Mouse (Mus musculus): ENCODE data around the gene Slc34a1.

Gene Slc34a1

DNA sequence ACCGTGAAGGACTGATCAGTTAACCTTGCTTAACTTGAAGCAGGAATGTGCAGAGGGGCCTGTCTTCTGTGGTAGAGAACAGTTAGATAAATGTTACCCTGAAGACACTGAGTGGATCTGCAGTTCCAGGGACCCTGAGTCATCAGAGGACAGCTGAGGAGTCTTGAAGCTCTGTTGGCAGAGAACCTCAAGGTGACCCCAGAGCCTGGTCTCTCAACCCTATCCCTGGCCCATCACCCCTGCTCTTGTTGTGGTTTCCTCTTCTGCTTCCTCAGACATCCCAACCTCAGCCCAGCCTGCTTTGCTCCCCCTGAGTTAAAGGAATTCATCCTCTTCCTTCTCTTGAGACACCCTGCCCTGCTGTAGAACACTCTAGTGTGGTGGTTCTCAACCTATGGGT lies at the start of gene Slc34a1:
Slc34a1 (plus strand) TSS at position 100 of the 400 bp plus-strand sequence.
- DNase-seq: no peak

DNA sequence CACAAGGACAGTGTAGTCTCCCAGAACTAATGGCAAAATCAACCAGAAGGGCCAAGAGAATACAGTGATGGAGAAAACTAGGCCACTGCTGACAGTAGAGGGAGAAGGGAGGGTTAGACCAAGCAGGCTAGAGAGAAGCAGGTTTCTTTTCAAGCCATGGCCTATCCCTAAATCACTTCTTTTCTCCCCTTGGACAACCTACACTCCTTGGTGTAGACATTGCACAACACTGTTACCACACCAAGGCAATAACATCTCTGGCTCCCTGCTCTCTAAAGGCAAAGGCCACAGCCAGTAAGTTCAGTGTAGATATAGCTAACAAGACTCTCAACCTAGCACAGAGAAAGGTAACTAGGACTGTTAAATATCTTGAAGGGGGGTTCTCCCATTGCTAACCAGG lies 36.8 kb upstream of the Slc34a1 start:
- no peak for DNase-seq

DNA sequence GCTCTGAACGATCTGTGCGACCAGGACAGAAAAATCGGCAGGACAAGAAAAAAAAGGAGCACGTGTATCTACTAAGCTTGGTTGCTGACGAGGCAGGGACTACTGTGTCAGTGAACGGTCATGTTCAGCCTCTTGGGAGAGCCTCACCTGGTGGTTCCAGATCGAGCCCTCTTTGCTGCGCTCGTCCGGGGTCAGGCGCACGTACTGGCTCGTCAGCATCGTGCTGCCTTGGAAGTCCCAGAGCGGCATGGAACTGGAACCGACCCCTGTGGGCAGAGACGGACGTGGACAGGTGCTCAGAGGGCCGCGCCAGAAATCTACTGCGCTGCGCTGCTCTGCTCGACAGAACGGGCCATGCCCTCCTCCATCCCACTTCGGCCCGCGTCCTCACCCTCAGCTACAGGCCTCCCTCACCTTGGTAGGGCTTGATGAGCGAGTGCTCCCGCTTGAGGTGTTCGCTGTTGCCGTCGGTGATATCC lies 36.0 kb upstream of the Slc34a1 start:
- DNase-seq: no peak

DNA sequence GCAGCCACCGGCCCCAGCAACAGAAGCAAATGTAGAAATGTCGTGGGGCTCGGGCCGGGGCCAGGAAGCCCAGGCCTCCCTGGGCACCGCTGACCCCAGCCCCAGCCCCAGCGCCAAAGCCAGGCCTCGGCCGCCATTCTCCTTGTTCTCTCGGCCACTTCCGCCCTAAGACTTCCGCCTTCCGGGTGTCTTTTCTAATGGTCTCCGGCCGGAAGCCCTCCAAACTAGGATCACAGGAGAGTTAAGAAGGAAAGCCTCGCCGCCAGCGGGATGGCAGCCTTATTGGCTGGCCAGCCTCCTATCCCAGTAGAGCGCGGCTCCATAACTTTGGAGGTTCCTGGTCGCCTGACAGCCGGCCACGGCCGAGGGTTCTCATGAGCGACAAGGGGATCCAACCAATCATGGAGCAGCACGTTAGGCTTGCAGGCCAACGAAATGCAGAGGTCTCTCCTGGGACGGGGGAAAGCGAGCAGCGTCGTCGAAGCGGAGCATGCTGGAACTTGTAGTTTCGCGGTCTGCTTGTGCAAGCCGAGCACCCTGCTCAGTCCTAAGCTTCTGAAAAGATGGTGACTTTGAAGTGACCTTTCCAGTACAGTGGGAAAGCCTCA lies 35.4 kb upstream of the Slc34a1 start, which contains the start of gene Lman2:
Lman2 (minus strand) TSS at position 331 of the 608 bp plus-strand sequence.
- DNase-seq: peak; percentile 100

DNA sequence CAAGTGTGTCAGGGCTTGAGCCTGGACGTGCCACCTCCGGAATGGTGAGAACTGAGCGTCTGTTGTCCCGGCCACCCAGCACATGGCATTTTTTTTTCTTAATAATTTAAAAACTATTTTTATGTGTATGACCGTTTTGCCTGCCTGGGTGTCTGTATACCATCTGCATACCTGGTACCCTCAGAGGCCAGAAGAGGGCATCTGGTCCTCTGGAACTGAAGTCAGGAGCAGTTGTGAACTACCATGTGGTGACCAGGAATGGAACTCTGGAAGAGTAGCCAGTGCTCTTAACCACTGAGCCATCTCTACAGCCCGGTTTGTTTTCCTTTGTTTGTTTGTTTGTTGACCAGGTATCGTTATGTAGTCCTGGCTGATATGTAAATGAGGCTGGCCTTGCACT lies 29.6 kb upstream of the Slc34a1 start:
- DNase-seq: no peak

DNA sequence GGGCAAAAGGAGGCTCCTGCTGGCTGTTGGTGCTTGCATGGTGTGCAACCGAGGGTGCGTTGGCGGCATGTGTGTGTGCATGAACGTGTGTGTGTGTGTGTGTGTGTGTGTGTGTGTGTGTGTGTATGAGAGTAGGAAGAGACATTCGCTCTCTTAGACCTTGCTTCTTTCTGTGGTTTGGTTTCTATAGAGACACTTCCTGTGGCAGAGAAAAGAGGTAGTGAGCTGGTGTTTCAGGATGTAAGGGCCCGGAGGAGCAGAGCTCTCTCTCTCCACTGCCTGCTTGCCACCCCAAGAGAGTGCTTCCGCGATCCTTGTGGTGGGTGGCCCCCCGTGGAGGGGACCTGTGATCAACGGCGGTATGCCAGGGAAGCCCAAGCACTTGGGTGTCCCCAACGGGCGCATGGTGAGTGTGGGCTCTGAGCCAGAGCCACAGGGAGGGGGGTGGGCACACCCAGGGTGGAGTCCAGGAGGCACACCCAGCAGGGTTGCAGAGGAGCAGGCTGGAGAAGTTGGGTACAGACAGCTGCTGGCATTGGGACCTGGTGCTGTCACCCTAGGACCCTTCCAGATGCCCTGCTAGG lies 28.4 kb upstream of the Slc34a1 start, which contains the start of gene Rgs14:
Rgs14 (plus strand) TSS at position 202 of the 584 bp plus-strand sequence.
- peak; percentile 96 for DNase-seq

DNA sequence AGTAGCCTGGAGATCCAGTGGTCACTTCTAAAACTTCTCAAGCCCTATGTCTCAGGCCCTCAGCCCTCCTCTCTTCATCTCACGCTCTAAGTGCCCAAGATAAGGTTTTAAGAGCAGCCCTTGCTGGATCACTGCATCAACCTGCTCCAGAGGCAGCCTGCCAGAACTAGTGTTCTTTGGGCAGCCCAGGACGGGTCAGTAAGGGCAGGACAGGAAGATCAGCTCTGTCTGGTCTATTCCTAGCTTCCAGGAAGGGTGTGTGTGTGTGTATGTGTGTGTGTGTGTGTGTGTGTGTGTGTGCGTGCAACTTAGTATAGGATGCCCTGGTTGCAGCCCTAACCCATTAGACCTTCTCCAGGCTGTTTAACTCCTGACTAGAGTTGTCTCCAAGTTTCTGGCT lies 27.8 kb upstream of the Slc34a1 start:
- DNase-seq: peak; percentile 94

DNA sequence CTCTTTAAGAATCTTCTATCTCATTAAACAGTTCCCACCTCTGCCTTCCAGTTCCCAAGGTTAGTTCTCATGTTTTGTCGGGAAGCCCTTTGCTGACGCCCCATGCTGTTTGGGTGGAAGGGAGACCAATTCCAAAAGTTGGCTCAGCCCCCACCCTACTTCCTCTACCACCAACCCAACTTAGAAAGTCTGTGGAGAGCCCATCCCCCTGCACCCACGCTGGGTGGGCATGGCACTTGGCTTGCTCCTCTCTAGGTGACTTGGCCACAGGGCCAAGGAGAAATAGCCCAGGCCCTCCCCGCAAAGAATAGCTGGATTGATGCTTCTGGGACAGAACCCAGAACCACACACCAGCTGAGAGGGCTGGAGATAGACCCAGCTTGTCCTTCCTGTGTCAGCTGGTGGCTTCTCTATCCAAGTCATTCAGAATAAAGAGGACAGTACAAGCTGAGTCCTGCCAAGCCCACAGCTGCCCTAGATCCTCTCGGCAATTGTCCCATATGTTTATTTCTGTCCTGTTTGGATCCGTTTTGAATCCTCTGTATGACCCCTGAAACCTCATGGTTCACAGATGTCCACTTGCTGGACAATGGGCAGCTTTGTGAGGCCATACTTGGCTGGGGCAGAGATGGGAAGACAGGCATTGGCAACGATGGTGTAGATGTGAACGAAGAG lies 26.8 kb upstream of the Slc34a1 start:
- DNase-seq: peak; percentile 94

DNA sequence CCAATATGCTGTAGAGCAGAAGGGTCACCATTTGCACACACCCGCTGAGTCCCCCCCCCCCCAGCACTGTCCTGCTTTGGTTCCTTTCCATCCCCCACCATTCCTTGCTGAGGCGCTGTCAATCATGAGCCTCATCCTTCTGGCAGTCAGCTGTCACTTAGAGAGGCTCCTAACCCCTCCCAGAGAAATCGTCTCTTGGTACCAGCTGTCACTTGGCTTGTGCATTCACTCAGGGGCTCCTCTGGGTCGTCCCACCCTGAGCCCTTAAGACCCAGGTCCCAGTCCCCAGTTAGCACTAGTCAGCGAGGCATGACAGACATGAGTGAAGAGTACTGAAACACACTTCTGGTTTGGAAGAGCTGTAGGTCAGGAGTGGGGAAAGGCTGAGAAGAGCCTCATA lies 26.2 kb upstream of the Slc34a1 start:
- no peak for DNase-seq

DNA sequence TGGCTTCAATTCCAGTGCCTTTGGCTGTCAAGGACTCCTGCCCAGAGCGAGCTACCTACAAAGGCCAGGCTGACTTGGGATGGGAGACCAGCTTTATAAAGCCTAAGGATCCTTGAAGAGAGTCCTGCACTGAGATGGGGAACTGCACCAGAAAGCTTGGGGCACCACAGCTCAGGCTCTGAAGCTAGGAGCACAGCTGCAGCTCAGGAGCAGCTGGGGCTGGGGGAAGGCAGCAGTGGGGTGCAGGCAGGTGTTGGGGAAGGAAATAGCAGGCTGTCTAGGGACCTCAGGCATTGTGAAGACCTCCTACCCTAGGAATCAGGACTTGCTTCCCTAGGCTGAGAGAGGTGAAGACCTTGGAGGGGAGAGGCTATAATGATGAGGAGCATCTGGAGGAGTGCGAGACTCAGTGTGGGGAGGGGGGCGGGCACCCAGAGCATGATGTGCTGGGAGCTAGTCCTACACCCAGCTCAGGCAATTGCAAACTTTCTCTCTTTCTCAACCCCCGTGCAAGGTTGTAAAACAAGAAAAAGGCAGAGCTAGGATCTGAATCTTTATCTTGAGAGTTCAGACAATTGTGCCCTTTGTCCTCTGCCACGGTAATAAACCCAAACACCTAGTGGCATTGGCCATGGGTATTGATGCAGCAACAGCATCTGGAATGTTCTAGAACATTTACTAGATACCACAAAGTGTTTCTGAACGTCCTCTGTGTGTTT lies 23.6 kb upstream of the Slc34a1 start:
- no peak for DNase-seq

DNA sequence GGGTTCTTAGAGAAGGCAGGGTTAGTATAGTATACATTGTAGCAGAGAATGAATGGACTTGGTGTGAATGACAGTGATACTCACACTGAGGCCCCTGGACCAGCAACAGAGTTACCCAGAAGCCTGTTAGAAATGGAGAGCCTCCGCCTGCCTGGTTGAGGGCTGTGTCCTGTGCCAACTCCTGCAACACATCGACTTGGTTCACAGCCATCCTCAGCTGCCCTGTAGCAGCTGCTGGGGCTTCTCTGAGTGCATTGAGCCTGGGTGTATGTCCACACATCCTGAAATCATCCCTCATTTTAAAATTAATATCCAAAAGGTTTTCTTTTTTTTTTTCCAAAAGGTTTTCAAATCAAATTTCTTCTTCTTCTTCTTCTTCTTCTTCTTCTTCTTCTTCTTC lies 22.1 kb upstream of the Slc34a1 start:
- DNase-seq: no peak

DNA sequence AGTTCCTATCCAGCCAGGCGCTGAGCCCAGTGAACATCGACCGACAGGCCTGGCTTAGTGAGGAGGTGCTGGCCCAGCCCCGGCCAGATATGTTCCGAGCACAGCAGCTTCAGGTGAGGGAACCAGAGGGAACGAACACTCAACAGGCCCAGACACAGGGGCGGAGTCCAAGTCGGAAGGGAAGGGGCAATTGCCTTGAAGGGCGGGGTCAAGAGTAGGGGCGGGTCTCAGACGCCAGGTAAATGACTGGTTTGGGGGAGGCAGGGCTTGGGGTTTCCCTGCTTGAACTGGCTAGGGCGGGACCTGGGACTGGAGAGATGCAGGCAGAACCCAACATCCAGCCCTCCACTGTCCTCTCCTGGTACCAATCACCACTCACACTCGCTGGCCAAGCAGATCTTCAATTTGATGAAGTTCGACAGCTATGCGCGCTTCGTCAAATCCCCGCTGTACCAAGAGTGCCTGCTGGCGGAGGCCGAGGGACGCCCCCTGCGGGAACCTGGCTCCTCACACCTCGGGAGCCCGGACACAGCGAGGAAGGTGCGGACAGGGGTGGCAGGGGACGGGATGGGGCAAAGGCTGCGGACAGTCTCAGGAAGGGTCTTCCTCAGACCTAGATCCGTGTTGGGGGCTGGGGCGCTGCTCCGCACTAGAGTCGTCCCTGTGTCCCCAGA lies 18.9 kb upstream of the Slc34a1 start:
- DNase-seq: no peak

DNA sequence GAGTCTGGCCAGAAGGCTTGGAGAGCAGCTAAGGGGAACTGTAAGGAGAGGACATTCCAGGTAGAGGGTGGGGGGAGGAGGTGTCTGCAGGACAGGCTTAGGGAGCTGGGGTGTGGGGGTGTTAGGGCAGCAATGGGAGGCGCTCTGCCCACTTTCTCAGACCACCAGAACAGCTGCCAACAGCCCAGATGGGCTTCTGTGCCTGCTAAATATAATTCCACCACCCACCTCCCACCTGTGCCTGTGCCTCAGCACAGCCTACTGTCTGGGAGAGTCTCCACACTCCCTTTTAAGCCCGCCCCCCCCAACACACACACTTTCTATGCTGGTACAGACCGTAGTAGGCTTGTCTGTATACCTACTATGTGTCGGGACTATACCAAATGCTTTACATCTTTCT lies 16.2 kb upstream of the Slc34a1 start:
- no peak for DNase-seq

DNA sequence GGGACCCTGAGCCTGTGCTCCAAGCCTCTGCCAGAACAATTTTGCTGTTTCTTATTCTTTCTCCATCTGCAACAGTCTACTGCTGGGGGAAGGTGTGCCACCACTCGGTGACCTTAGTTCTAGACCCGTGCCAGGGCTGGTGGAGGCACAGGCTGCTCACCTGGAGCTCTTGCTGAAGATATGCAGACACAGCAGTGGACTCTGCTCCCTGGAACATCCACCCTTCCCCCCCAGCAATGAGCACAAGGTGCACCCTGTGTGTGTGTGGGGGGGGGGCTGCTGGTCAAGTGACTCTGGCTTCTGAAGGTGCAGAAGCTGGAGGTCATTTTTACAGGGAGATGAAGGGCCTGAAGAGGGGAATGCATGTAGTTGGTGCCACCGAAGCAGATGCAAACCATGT lies 7.3 kb upstream of the Slc34a1 start:
- DNase-seq: no peak

DNA sequence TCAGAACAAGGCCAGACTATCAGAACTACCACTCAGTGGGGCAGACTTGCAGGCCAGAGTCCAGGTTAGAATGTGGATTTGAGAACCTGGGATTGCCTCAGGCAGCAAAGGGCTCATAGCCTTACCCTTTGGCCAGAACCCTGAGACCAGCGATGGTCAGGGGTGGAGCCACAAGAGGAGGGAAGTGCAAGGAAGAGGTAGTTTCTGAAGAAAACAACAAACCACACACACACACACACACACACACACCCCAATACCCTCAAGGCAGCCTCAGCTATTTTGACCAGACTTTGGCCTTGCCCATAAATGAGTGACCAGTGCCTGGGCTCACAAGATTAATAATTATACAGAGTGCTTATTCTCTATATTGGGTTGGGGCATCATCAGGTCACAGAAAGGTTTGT lies 6.4 kb upstream of the Slc34a1 start:
- no peak for DNase-seq

DNA sequence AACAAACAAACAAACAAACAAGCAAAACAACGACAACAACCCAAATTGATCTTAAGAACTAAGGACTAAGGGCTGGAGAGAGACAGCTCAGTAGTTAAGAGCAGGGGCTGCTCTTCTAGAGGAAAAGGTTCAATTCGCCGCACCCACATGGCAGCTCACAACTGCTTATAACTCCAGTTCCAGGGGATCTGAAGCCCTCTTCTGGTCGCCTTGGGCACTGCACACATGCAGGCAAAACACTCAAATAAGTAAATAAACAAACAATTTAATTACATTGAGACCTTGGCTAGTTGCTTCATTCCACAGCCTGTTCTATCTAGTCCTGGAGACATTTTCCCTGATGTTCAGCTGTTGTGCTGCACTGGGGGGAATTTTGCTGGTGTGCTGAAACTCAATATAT lies 5.1 kb upstream of the Slc34a1 start:
- DNase-seq: no peak

DNA sequence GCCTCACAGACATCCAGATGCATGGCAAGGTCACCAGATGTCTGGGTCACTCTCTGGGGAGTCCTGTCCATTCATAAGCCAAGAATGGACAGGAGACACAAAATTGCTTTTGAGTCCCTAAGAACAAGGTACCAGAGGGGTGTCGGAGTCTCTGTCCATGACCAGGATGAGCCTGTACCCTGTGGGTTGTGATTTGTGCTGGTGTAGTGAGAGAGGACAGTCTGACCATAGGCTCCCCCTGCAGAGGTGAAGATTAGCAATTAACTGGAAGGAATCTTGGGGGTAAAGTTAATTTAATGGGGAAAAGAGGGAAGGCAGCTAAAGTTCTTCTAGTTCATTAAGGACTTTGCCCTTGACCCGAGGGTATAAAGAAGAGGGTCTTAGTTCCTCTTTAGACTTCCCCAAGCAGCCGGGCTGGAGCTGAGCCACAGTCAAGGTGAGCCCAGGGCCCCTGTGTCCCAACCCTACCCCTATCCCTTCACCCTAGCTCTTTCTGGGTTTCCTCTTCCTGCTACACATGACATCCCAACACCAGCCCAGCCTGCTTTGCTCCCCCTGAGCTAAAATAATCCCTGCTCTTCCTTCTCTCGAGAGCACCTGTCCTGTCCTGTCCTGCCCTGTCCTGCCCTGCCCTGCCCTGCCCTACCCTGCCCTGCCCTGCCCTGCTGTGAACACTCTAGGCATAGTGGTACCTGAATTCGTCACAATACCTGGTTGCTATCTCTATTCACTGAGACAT lies 1.5 kb downstream of the Slc34a1 start:
- DNase-seq: no peak

DNA sequence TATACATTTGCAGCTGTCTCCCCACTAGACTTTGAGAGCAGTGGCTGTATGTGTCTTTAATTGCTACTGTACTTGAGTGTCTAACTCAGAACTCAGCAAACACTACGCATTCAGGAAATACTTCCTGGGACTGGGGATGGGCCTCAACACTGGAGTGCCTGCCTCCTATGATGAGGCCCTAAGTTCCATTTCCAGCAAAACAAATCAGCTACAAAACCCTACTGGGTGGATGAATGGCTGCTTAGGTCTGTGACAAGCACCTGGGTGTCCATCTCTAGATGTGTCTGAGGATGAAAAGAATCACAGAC lies 2.0 kb downstream of the Slc34a1 start:
- no peak for DNase-seq

DNA sequence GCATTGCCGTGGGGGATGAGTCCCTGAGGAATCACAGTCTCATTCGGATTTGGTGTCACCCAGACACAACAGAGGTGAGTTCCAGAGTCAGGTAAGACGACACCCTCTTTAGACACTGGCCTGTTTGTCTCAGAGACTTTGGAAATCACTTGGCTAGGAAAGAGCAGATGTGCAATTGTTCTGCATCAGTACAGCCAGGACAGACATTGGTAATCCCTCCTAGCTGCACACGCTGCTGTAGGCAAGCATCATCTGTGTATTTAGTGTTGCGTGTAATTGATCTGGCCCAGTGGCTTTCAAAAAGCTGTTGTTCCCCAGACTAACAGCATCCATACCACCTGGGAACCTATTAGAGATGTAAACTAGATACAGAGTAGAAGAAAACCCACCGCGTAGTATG lies 5.3 kb downstream of the Slc34a1 start:
- no peak for DNase-seq

DNA sequence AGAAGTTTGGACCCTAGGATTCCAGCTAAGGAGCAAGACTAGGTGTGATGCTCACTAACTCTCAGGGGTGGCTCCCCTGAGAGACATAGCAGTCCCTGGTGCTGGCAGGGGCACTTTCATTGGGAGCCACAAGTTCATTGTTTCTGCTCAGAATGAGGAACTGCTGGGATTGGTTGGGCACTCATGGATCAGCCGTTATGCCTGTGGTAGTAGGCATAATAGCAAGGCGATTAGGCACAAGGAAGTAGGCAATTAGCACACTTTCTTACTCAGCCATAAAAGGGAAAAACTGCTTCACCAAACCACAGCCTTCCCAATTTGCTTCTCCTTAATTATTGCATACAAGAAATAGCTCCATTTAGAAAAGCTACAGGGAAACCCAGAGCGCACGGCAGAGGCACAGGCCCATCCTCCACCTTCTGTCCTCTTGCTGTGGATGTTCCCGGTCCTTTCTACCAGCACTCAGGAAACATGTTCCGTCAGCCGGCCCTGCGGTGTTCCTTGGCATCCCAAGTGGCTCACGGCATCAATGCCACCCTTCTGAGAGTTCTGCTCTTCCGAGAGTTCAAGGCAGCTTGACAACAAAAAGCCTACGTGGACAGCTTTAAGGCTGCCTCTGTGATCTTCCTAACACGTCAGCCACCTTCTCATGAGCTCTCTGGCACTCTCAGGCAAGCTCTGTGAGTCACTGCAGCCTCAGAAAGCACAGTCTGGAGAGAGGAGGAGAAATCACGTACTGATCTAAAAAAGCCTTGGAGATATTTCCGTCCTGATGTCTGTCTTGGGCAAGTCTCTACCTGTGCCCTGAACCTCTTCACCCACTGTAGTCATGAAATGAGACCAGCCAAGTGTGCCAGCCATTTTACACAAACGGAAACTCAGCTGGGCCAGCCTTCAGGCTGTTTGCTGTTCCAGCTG lies 6.2 kb downstream of the Slc34a1 start:
- no peak for DNase-seq

Measured in heart, adult 11 months (tissue).